In genomic region chr2:110285829-110286504, GRCm38 (mm10) we compare ENCODE assay signal across 13 mouse cellular contexts. TPM values are rescaled to one million over a fixed set of nuclear protein-coding genes. Genes with fewer than 3 reads are reported as not detected.
"Had no signal": no experiment of that assay in that cellular context is flagged by ENCODE, and none has a peak within 500 bp of the region (broad histone marks: within the 10 kb centered on the region; RNA-seq: fewer than 3 reads in every experiment).

No protein-coding gene starts in this region.

- ATAC-seq: inflammation-experienced regulatory T-cells, adult 6 months; liver, postnatal 0 days; midbrain, embryonic 13.5 days had no signal

- H3K4me3 ChIP-seq: kidney, embryonic 15.5 days; limb, embryonic 12.5 days; liver, embryonic 13.5 days; midbrain, embryonic 13.5 days had no signal

- H3K9ac ChIP-seq: kidney, embryonic 15.5 days; limb, embryonic 12.5 days; liver, embryonic 13.5 days; liver, postnatal 0 days; midbrain, embryonic 13.5 days had no signal

- H3K36me3 ChIP-seq: kidney, embryonic 15.5 days; limb, embryonic 12.5 days; liver, embryonic 13.5 days; midbrain, embryonic 13.5 days had no signal

- H3K27me3 ChIP-seq: kidney, embryonic 15.5 days; limb, embryonic 12.5 days; liver, embryonic 13.5 days; midbrain, embryonic 13.5 days had no signal

- H3K27ac ChIP-seq: kidney, embryonic 15.5 days; limb, embryonic 12.5 days; liver, embryonic 13.5 days; midbrain, embryonic 13.5 days had no signal

- H3K4me1 ChIP-seq: kidney, embryonic 15.5 days; limb, embryonic 12.5 days; liver, embryonic 13.5 days; midbrain, embryonic 13.5 days had no signal

- H3K4me2 ChIP-seq: kidney, embryonic 15.5 days; limb, embryonic 12.5 days; liver, embryonic 13.5 days; midbrain, embryonic 13.5 days had no signal

- DNase-seq: kidney, adult 2 months; kidney, postnatal 25 days; liver; liver, embryonic 13.5 days; liver, postnatal 0 days; right cerebral cortex, postnatal 14 days; thymus, postnatal 36 days had no signal

- H3K9me3 ChIP-seq: kidney, embryonic 15.5 days; limb, embryonic 12.5 days; liver, embryonic 13.5 days; midbrain, embryonic 13.5 days had no signal

RNA-seq across cellular contexts. Expression of gene Bbox1, which starts 28.4 kb away (rescaled TPM):
- total RNA-seq: megakaryocyte progenitor cell, adult 5-6 weeks had no signal
- polyA plus RNA-seq: inflammation-experienced regulatory T-cells, adult 6 months; spleen, adult 2 months had no signal
